Mouse (Mus musculus): ENCODE results near the gene Helq. TPM values are rescaled to one million over a fixed set of nuclear protein-coding genes. Genes with fewer than 3 reads are reported as not detected.
A peak's percentile ranks its signal among the peaks of the same experiment; 100 is the strongest.

Gene Helq
- polyA plus RNA-seq, 1 experiment = 7.0 TPM

GRCm38 (mm10) chr5:100758121-100758520 lies 40.3 kb downstream of the Helq start:
- Histone ChIP-seq H3K27ac (ENCODE audit: insufficient read depth, low read length) (no peak overlapping the region), H3K4me3 (ENCODE audit: insufficient read depth, low read length) (no peak overlapping the region), H3K4me1 (ENCODE audit: control insufficient read depth, insufficient read depth, low read length) (no peaks in the 10 kb centered on the region)
- no peak for TF ChIP-seq CTCF (IDR thresholded peaks at IDR 0.05; ENCODE audit: borderline replicate concordance, insufficient read depth, low read length)
- no peak for TF ChIP-seq POLR2A (IDR thresholded peaks at IDR 0.05; ENCODE audit: low read depth, low read length)

- Histone ChIP-seq H3K4me1 (ENCODE audit: control insufficient read depth, insufficient read depth, low read length) (no peaks in the 10 kb centered on the region), H3K4me3 (ENCODE audit: insufficient read depth, low read length) (no peak overlapping the region), H3K27ac (ENCODE audit: insufficient read depth, low read length) (no peak overlapping the region)
- TF ChIP-seq CTCF (IDR thresholded peaks at IDR 0.05; ENCODE audit: borderline replicate concordance, insufficient read depth, low read length) = no peak
- TF ChIP-seq POLR2A (IDR thresholded peaks at IDR 0.05; ENCODE audit: low read depth, low read length) = no peak
Observed at GRCm38 (mm10) chr5:100753407-100753806, 45.0 kb downstream of the Helq start.

- no peak overlapping the region for H3K27ac ChIP-seq (ENCODE audit: insufficient read depth, low read length)
- no peak for TF ChIP-seq POLR2A (IDR thresholded peaks at IDR 0.05; ENCODE audit: low read depth, low read length)
- TF ChIP-seq CTCF (IDR thresholded peaks at IDR 0.05; ENCODE audit: borderline replicate concordance, insufficient read depth, low read length) = no peak
Observed at GRCm38 (mm10) chr5:100751655-100752054, 46.7 kb downstream of the Helq start.

GRCm38 (mm10) chr5:100750617-100751255 lies 47.7 kb downstream of the Helq start:
- H3K27ac ChIP-seq (ENCODE audit: insufficient read depth, low read length) = no peak overlapping the region
- TF ChIP-seq CTCF (IDR thresholded peaks at IDR 0.05; ENCODE audit: borderline replicate concordance, insufficient read depth, low read length) (no peak), POLR2A (IDR thresholded peaks at IDR 0.05; ENCODE audit: low read depth, low read length) (no peak)
- H3K4me1 ChIP-seq (ENCODE audit: control insufficient read depth, insufficient read depth, low read length) = no peaks in the 10 kb centered on the region
- H3K4me3 ChIP-seq (ENCODE audit: insufficient read depth, low read length) = no peak overlapping the region

More at GRCm38 (mm10) chr5:100751655-100752054, 46.7 kb downstream of the Helq start:
- no peaks in the 10 kb centered on the region for H3K4me1 ChIP-seq (ENCODE audit: control insufficient read depth, insufficient read depth, low read length)
- no peak overlapping the region for H3K4me3 ChIP-seq (ENCODE audit: insufficient read depth, low read length)

GRCm38 (mm10) chr5:100738802-100739201 lies 59.6 kb downstream of the Helq start:
- Histone ChIP-seq H3K27ac (ENCODE audit: insufficient read depth, low read length) (no peak overlapping the region), H3K4me1 (ENCODE audit: control insufficient read depth, insufficient read depth, low read length) (no peaks in the 10 kb centered on the region), H3K4me3 (ENCODE audit: insufficient read depth, low read length) (no peak overlapping the region)
- TF ChIP-seq CTCF (IDR thresholded peaks at IDR 0.05; ENCODE audit: borderline replicate concordance, insufficient read depth, low read length) (no peak), POLR2A (IDR thresholded peaks at IDR 0.05; ENCODE audit: low read depth, low read length) (no peak)

GRCm38 (mm10) chr5:100736919-100737318 lies 61.5 kb downstream of the Helq start:
- no peak overlapping the region for H3K4me3 ChIP-seq (ENCODE audit: insufficient read depth, low read length)
- no peak overlapping the region for H3K27ac ChIP-seq (ENCODE audit: insufficient read depth, low read length)
- no peaks in the 10 kb centered on the region for H3K4me1 ChIP-seq (ENCODE audit: control insufficient read depth, insufficient read depth, low read length)
- TF ChIP-seq CTCF (IDR thresholded peaks at IDR 0.05; ENCODE audit: borderline replicate concordance, insufficient read depth, low read length) = no peak
- no peak for TF ChIP-seq POLR2A (IDR thresholded peaks at IDR 0.05; ENCODE audit: low read depth, low read length)

- Histone ChIP-seq H3K4me1 (ENCODE audit: control insufficient read depth, insufficient read depth, low read length) (no peaks in the 10 kb centered on the region), H3K4me3 (ENCODE audit: insufficient read depth, low read length) (no peak overlapping the region), H3K27ac (ENCODE audit: insufficient read depth, low read length) (no peak overlapping the region)
- no peak for TF ChIP-seq CTCF (IDR thresholded peaks at IDR 0.05; ENCODE audit: borderline replicate concordance, insufficient read depth, low read length)
Observed at GRCm38 (mm10) chr5:100734535-100734934, 63.9 kb downstream of the Helq start.

- no peak overlapping the region for H3K4me3 ChIP-seq (ENCODE audit: insufficient read depth, low read length)
- H3K27ac ChIP-seq (ENCODE audit: insufficient read depth, low read length) = no peak overlapping the region
- no peaks in the 10 kb centered on the region for H3K4me1 ChIP-seq (ENCODE audit: control insufficient read depth, insufficient read depth, low read length)
- TF ChIP-seq CTCF (IDR thresholded peaks at IDR 0.05; ENCODE audit: borderline replicate concordance, insufficient read depth, low read length) (no peak), POLR2A (IDR thresholded peaks at IDR 0.05; ENCODE audit: low read depth, low read length) (no peak)
Observed at GRCm38 (mm10) chr5:100728757-100729156, 69.6 kb downstream of the Helq start.

- Histone ChIP-seq H3K4me1 (ENCODE audit: control insufficient read depth, insufficient read depth, low read length) (no peaks in the 10 kb centered on the region), H3K4me3 (ENCODE audit: insufficient read depth, low read length) (no peak overlapping the region), H3K27ac (ENCODE audit: insufficient read depth, low read length) (no peak overlapping the region)
- TF ChIP-seq POLR2A (IDR thresholded peaks at IDR 0.05; ENCODE audit: low read depth, low read length) (no peak), CTCF (IDR thresholded peaks at IDR 0.05; ENCODE audit: borderline replicate concordance, insufficient read depth, low read length) (no peak)
Observed at GRCm38 (mm10) chr5:100726001-100726400, 72.4 kb downstream of the Helq start.

GRCm38 (mm10) chr5:100719235-100720088 lies 78.9 kb downstream of the Helq start, which contains the start of gene Hpse:
Gene Hpse, minus strand, starts transcription at chr5:100719716.
- TF ChIP-seq POLR2A (IDR thresholded peaks at IDR 0.05; ENCODE audit: low read depth, low read length) (0 out of 2 replicates have a peak, but pooled peaks have one; percentile 17), CTCF (IDR thresholded peaks at IDR 0.05; ENCODE audit: borderline replicate concordance, insufficient read depth, low read length) (no peak)
- no peak within 1 kb of the TSS for H3K27ac ChIP-seq (ENCODE audit: insufficient read depth, low read length)

More at GRCm38 (mm10) chr5:100719235-100720088, 78.9 kb downstream of the Helq start, which contains the start of gene Hpse:
- Histone ChIP-seq H3K4me3 (ENCODE audit: insufficient read depth, low read length) (peak within 1 kb of the TSS; percentile 19), H3K4me1 (ENCODE audit: control insufficient read depth, insufficient read depth, low read length) (no peaks in the 10 kb centered on the region)

All from embryonic fibroblast, embryonic 13.5 days (primary cell).